Mouse (Mus musculus): ENCODE data around the gene Wnt10b. TPM values are rescaled to one million over a fixed set of nuclear protein-coding genes. Genes with fewer than 3 reads are reported as not detected.

Wnt10b gene
- total and polyA plus RNA-seq, 2 experiments: not detected

GRCm38 (mm10) chr15:98793141-98793698 is 15.3 kb upstream of the Wnt10b start:
- Histone ChIP-seq H3K27me3 (ENCODE audit: control insufficient read depth, insufficient read depth, low read length) (peaks cover 42% of the 10 kb centered on the region), H3K4me3 (ENCODE audit: insufficient read depth, low read depth, low read length) (no peak overlapping the region), H3K4me1 (ENCODE audit: control insufficient read depth, insufficient read depth, low read length) (peaks cover 4% of the 10 kb centered on the region), H3K79me2 (ENCODE audit: control insufficient read depth, insufficient read depth, low read length) (no peaks in the 10 kb centered on the region), H3K9ac (ENCODE audit: low read depth, low read length) (no peak overlapping the region), H3K27ac (replicated peaks; ENCODE audit: insufficient read depth, low read depth, low read length) (no peak overlapping the region), H3K36me3 (ENCODE audit: control insufficient read depth, insufficient read depth, low read length) (no peaks in the 10 kb centered on the region)
- DNase-seq (ENCODE audit: extremely low read depth, low read depth, low spot score): no peak
- TF ChIP-seq POLR2A (IDR thresholded peaks at IDR 0.05; ENCODE audit: extremely low read depth, insufficient read depth, low read length) (no peak), CTCF (IDR thresholded peaks at IDR 0.05; ENCODE audit: low read depth, low read length) (no peak)
- WGBS: 10% methylated on average over 13 of the region's 13 CpGs

GRCm38 (mm10) chr15:98792233-98793020 is 14.5 kb upstream of the Wnt10b start:
- Histone ChIP-seq H3K79me2 (ENCODE audit: control insufficient read depth, insufficient read depth, low read length) (no peaks in the 10 kb centered on the region), H3K4me3 (ENCODE audit: insufficient read depth, low read depth, low read length) (no peak overlapping the region), H3K27me3 (ENCODE audit: control insufficient read depth, insufficient read depth, low read length) (peaks cover 37% of the 10 kb centered on the region), H3K36me3 (ENCODE audit: control insufficient read depth, insufficient read depth, low read length) (no peaks in the 10 kb centered on the region), H3K4me1 (ENCODE audit: control insufficient read depth, insufficient read depth, low read length) (peaks cover 4% of the 10 kb centered on the region), H3K9ac (ENCODE audit: low read depth, low read length) (no peak overlapping the region), H3K27ac (replicated peaks; ENCODE audit: insufficient read depth, low read depth, low read length) (no peak overlapping the region)
- no peak for DNase-seq (ENCODE audit: extremely low read depth, low read depth, low spot score)
- TF ChIP-seq CTCF (IDR thresholded peaks at IDR 0.05; ENCODE audit: low read depth, low read length): no peak
- TF ChIP-seq POLR2A (IDR thresholded peaks at IDR 0.05; ENCODE audit: extremely low read depth, insufficient read depth, low read length): no peak
- WGBS: 4% methylated on average over 75 of the region's 75 CpGs

- DNase-seq (ENCODE audit: extremely low read depth, low read depth, low spot score): no peak
- H3K36me3 ChIP-seq (ENCODE audit: control insufficient read depth, insufficient read depth, low read length): no peaks in the 10 kb centered on the region
- H3K27me3 ChIP-seq (ENCODE audit: control insufficient read depth, insufficient read depth, low read length): peaks cover 37% of the 10 kb centered on the region
- peaks cover 4% of the 10 kb centered on the region for H3K4me1 ChIP-seq (ENCODE audit: control insufficient read depth, insufficient read depth, low read length)
- no peak overlapping the region for H3K9ac ChIP-seq (ENCODE audit: low read depth, low read length)
- TF ChIP-seq POLR2A (IDR thresholded peaks at IDR 0.05; ENCODE audit: extremely low read depth, insufficient read depth, low read length): no peak
- TF ChIP-seq CTCF (IDR thresholded peaks at IDR 0.05; ENCODE audit: low read depth, low read length): no peak
- H3K79me2 ChIP-seq (ENCODE audit: control insufficient read depth, insufficient read depth, low read length): no peaks in the 10 kb centered on the region
- H3K27ac ChIP-seq (replicated peaks; ENCODE audit: insufficient read depth, low read depth, low read length): no peak overlapping the region
- H3K4me3 ChIP-seq (ENCODE audit: insufficient read depth, low read depth, low read length): no peak overlapping the region
- 2% methylated on average over 23 of the region's 23 CpGs for WGBS
Observed at GRCm38 (mm10) chr15:98791771-98792170, 13.8 kb upstream of the Wnt10b start.

GRCm38 (mm10) chr15:98791221-98791620 is 13.3 kb upstream of the Wnt10b start:
- no peak for TF ChIP-seq CTCF (IDR thresholded peaks at IDR 0.05; ENCODE audit: low read depth, low read length)
- 2% methylated on average over 12 of the region's 12 CpGs for WGBS
- peaks cover 4% of the 10 kb centered on the region for H3K4me1 ChIP-seq (ENCODE audit: control insufficient read depth, insufficient read depth, low read length)
- no peak overlapping the region for H3K27ac ChIP-seq (replicated peaks; ENCODE audit: insufficient read depth, low read depth, low read length)
- no peaks in the 10 kb centered on the region for H3K36me3 ChIP-seq (ENCODE audit: control insufficient read depth, insufficient read depth, low read length)
- no peak overlapping the region for H3K9ac ChIP-seq (ENCODE audit: low read depth, low read length)
- peaks cover 35% of the 10 kb centered on the region for H3K27me3 ChIP-seq (ENCODE audit: control insufficient read depth, insufficient read depth, low read length)
- H3K79me2 ChIP-seq (ENCODE audit: control insufficient read depth, insufficient read depth, low read length): no peaks in the 10 kb centered on the region
- no peak for DNase-seq (ENCODE audit: extremely low read depth, low read depth, low spot score)
- H3K4me3 ChIP-seq (ENCODE audit: insufficient read depth, low read depth, low read length): no peak overlapping the region

GRCm38 (mm10) chr15:98790761-98791160 is 12.8 kb upstream of the Wnt10b start:
- H3K27ac ChIP-seq (replicated peaks; ENCODE audit: insufficient read depth, low read depth, low read length): no peak overlapping the region
- WGBS: 2% methylated on average over 23 of the region's 23 CpGs
- no peak overlapping the region for H3K9ac ChIP-seq (ENCODE audit: low read depth, low read length)
- no peaks in the 10 kb centered on the region for H3K79me2 ChIP-seq (ENCODE audit: control insufficient read depth, insufficient read depth, low read length)
- no peak overlapping the region for H3K4me3 ChIP-seq (ENCODE audit: insufficient read depth, low read depth, low read length)
- peaks cover 30% of the 10 kb centered on the region for H3K27me3 ChIP-seq (ENCODE audit: control insufficient read depth, insufficient read depth, low read length)
- no peak for DNase-seq (ENCODE audit: extremely low read depth, low read depth, low spot score)
- H3K4me1 ChIP-seq (ENCODE audit: control insufficient read depth, insufficient read depth, low read length): peaks cover 4% of the 10 kb centered on the region
- no peaks in the 10 kb centered on the region for H3K36me3 ChIP-seq (ENCODE audit: control insufficient read depth, insufficient read depth, low read length)
- no peak for TF ChIP-seq POLR2A (IDR thresholded peaks at IDR 0.05; ENCODE audit: extremely low read depth, insufficient read depth, low read length)
- no peak for TF ChIP-seq CTCF (IDR thresholded peaks at IDR 0.05; ENCODE audit: low read depth, low read length)
